Mouse (Mus musculus) testis, postnatal 10 days (tissue): ENCODE measurements around the gene Gm10577.

Experiments
- DNase-seq: peaks from one replicate; pipeline ENCODE4 v3.0.0; 2021; ENCODE audit warnings: low spot score

The Gm10577 gene

DNA sequence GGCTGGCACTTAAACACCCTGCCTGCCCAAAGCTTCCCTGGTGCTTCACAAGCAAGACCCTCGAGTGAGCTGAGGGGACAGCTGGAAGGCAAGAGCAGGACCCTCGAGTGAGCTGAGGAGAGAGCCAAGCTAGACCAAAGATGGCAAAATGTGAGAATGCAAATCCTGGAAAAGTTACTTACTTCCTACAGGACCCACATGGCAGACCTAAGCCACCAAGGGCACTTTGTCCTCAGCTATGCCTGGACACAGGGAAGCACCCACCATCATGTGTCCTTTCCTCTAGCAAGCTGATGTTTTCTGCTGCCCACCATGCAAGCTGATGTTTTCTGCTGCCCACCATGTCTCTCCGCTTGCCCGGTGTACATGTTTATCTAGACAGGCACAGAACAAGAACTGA is at the start of gene Gm10577:
TSS of gene Gm10577 (minus strand) at position 101 of the 400 bp plus-strand sequence.
- no peak for DNase-seq

- peak; percentile 72 for DNase-seq
Observed at GRCm38 (mm10) chr4:101069154-101069971, 48.9 kb upstream of the Gm10577 start.

DNA sequence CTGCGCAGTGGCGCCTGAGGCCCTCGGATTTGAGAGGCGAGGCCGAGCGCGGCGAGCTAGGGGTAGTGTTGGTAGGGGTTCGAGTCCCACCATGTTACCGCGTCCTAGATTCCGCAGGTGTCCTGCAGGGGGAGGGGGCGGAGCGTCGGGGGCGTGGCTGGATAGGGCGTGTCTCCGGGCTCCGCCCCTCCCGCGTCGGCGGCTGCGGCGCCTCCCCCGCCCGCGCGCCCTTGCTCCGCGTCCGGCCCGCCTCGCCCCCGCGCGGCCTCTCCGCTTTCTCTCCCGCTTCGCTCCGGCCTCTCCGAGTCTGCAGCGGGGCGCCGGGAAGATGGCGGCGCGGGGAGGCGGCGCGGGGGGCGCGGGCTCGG is 48.3 kb upstream of the Gm10577 start, which contains the start of gene Raver2:
TSS of gene Raver2 (plus strand) at position 198 of the 368 bp plus-strand sequence.
- peak; percentile 88 for DNase-seq

DNA sequence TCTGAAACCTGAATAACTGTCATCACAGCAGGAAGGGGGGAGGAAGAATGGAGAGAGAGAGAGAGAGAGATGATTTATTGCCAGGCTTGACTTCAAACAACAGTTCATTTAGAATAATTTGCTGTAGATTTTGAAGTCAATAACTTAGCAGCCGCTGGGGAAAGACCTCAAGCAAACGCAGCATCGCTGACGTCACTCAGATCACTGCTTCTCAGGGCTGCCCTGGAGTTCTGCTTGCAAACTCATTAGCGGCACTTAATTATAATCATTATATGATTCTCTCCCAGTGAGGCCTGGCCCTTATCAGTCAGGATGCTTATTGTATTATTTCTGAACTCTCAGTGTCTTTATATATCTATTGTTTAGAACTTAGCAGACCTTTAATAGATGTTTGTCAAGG is 45.9 kb upstream of the Gm10577 start:
- no peak for DNase-seq

GRCm38 (mm10) chr4:101062146-101062545 is 41.6 kb upstream of the Gm10577 start:
- DNase-seq, result no peak

- DNase-seq, result no peak
Observed at GRCm38 (mm10) chr4:101046576-101046975, 26.1 kb upstream of the Gm10577 start.

DNA sequence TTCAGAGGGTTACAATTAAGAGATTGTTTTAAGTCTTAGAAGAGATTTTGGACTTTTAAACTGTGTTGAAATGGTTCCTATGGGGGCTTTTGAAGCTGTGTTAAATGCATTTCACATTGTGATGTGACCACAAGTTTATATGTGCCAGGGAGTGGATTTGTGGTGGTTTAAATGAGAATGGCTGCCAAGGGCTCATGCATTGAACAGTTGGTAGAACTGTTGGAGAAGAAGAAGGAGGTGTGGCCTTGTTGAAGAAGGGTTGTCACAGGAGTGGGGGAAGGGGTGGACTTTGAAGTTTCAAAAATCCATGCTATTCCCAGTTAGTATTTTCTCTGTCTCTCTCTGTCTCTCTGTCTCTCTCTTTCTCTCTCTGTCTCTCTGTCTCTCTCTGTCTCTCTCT is 23.7 kb upstream of the Gm10577 start:
- no peak for DNase-seq

DNA sequence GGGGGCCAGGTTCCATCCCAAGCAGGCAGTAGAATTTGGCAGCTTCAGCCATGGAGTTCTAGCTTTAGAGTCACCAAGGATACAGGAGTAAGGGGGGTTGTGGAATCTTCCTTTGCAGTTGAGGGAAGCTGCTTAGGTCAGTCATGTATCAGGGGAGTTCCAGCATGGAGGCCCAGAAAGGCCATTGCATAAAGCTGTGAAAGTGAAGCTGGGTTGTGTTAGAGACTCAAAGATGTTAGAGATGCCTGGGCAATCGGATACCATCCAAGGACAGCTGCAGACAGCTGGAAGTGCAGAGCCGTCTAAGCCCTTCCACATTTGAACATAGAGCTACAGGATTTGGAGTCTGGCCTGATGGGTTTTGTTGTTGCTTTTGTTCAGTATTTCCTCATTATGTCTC is 23.2 kb upstream of the Gm10577 start:
- DNase-seq, result no peak

GRCm38 (mm10) chr4:101037156-101037555 is 16.7 kb upstream of the Gm10577 start:
- no peak for DNase-seq

GRCm38 (mm10) chr4:101035131-101035530 is 14.6 kb upstream of the Gm10577 start:
- no peak for DNase-seq

DNA sequence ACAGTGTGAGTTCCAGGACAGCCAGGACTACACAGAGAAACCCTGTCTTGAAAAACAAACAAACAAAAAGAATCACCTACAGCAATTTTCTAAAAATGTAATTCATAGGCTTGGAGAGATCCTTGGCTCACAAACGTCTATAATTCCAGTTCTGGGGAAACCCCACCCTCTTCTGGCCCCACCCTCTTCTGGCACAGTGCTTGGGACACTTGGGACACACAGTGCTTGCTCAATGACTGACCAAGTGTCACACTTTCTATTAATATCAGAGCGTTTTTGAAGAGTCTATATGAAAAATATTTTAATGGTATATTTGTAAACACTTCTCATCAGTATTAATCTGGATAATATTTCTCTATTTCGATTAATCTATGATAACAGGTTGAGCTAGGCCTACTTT is 12.6 kb upstream of the Gm10577 start:
- DNase-seq, result no peak

DNA sequence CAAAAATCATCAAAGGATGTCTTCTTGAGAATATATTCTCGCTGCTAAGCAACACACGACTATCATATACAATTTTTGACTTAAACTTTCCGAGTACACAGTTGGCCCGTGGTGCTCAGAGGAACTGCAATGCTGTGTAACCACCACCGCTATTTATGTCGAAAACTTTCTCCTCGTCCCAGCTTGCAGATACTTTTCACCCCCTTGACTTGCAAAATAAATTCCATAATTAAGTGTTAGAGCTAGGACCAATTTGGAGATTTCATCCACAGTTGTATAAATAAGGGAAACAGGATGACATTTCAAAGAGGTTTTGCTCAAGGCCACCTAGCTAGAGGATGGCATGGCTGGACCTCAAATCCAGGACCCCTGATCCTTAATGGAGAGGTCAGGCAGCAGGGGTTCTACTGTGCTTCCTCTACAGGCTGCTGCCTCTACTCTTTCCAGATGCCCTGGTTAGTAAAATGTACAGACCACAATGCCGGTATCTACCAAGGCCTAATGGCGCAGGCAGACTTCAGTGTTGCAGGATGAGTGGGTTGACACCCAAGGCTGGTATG is 7.4 kb upstream of the Gm10577 start:
- no peak for DNase-seq

DNA sequence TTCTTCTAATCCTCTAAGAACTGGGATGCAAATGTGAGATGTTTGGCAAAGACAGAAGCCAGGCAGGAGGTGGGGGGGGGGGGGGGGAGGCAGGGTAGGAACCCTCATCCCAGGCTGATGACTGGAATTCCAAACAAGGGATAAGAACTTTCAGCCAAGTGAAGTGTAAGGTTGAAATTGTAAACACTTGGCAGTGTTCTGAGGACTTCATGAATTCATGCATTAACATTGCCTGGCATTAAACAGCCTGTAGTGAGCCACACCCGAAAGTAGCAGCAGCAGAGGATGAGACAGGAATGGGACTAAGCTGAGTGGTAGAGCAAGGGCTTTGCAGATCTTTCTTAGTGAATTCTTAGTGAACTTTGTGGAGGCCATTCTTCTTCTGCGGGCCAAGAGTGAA is 6.5 kb upstream of the Gm10577 start:
- no peak for DNase-seq

DNA sequence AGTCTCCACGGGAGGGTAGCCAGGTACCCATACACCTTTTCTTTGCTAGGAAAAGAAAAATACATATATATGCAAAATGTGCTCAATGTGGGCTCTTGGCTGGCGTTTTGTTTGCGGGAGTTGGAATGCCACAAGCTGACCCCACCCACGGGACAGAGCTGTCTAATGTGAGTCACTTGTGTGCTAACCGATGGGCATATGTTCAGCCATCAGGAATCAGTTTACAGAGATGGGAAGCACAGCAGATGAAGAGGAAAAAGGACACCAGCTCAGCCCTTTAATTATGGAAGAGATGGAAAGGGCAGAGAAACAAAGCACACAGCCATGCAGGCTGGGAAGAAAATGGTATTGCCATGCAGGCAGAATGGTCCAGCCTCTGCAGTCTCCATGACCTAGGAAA is 6.1 kb upstream of the Gm10577 start:
- DNase-seq, result no peak

- DNase-seq, result no peak
Observed at GRCm38 (mm10) chr4:101017806-101018205, 2.7 kb downstream of the Gm10577 start.

DNA sequence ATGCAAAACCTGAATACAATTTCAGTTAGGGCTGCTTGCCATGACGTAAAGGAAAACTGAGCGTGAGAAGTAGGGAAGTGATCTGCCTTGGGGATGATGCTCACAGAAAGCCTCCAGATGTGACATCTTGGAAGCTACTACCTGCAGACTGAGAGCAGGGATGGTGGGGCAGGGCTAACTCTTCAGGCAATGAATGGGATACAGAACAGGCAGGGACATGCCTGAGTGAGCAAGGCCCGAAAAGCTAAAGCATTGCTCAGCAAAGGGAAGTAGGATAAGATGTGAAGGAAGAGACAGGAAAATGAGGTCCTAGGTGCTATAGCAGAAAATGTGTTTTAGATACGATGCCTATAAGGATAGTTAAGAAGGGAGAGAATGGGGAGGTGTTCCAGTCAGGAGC is 11.4 kb downstream of the Gm10577 start:
- DNase-seq, result no peak

DNA sequence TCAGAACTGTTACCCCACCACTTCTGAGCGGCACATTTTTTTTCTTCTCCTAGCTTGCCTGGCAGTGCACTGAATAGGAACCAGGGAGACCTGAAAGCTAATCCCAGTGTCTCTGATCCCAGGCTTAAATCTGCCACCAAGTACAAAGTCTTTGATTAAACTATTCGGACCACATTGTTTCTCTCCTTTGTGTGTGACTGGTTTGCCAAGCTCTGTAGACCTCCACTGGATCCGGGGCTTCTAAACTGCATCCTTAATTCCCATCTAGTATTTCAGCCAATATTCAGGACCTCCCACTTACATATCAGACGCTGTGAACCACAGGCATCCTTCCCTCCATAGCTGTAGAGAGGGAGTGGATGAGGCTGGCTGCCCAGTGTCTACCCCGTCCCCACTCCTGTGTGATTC is 12.1 kb downstream of the Gm10577 start:
- no peak for DNase-seq

- DNase-seq, result no peak
Observed at GRCm38 (mm10) chr4:101002961-101003360, 17.5 kb downstream of the Gm10577 start.

DNA sequence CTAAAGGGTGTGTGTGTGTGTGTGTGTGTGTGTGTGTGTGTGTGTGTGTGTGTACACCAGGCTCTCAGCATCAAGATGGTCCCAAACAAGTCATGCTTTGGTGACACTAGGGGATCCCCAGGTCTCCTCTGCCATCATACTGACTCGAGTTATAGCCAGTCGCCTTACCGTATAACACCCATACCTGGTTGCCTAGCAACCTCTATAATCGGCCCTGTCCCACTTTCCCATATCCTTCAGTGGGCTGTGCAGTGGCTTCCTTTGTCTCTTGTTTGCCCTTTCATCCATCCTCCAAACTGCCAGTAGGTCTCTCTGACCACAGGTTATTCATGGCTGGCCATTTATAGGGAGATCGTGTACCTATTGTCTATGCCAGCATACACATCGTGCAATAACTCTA is 19.4 kb downstream of the Gm10577 start:
- DNase-seq, result no peak

DNA sequence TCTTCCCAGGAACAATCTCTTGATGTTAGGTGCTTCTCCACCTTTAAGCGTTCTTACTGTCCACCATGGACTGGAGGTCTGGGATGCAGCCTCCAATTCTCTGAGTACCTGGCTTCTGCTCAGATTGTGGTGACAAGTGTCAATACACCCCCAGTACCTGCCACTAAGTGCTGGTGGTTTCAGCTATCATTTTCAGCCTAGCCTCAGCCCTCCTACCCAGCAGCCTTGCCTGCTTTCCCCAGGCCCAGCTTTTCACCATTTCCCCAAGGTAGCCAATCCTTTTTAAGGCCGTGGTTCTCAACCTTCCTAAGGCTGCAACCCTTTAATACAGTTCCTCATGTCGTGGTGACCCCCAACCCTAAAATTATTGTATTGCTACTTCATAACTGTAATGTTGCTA is 19.9 kb downstream of the Gm10577 start:
- no peak for DNase-seq

GRCm38 (mm10) chr4:100998906-100999305 is 21.6 kb downstream of the Gm10577 start:
- DNase-seq, result no peak

- peak; percentile 69 for DNase-seq
Observed at GRCm38 (mm10) chr4:100998145-100998544, 22.4 kb downstream of the Gm10577 start.

DNA sequence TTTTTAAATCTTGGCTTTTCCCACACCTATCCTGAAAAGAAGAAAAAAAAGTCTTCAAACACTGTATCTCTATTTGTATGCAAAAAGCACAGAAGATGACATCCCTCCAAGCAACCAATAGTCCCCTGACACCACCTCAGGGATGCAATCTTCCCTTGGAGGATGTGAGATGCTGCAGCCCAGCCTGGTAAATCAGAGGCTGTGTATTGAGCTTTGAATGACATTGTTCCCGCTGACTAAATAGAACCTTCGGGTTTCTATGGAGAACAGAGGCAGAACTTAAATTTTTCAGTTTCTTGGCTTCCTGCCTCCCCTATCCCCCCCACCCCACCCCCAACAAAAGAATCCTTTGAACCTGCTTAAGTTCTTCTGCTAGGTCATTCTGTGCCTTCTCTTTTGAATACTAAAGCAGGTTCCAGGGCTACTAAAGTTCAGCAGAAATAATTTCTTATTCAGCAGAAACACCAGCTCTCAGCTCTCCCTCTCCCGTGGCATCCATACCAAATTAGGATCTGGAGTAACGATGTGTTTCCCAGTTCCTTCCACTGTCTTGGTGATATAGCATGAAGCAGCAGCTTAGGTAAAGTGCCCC is 24.3 kb downstream of the Gm10577 start:
- DNase-seq, result no peak
